Mouse (Mus musculus): ENCODE measurements at regions not wholly inside any gene's neighbourhood (a gene's known extent, or its start where the extent isn't known, plus 50 kb on each side); places are given as distances from the start of the nearest gene placed in this dataset.
"Not testable (repeated sequence)": the region's sequence is repeated elsewhere in the genome, so short reads cannot be mapped to it uniquely, and the experiment has no call there.

DNA sequence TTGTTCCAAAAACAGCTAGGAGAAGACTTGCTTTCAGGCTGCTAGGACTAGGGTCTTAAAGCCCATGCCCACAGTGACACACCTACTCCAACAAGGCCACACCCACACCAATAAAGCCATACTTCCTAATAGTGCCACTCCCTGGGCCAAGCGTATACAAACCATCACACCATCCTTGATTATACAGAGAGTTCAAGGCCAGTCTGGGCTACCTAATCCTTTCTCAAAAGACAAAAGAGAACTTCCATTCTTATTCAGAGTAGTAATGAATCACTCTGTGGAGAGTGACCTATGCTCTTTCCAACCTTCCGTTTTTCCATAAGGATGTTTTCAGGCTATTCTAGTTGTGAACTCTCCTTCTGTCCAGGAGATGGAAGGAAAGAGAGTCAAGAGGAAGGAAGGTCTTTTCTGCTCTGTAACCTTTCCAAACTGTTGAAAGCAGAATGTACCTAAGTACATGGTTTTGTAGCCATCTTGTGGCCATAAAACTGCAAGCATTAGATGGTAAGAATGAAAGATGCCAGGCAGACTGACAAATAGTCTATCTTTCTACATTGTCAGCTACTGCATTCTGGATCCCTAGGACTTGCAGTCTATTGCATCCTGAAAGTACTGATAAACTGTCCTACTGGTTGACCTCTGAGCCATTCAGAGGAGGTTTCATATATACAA lies 145.8 kb upstream of the Mon1b start:
- no peak for DNase-seq (ENCODE audit: low spot score in 2 of 2)

DNA sequence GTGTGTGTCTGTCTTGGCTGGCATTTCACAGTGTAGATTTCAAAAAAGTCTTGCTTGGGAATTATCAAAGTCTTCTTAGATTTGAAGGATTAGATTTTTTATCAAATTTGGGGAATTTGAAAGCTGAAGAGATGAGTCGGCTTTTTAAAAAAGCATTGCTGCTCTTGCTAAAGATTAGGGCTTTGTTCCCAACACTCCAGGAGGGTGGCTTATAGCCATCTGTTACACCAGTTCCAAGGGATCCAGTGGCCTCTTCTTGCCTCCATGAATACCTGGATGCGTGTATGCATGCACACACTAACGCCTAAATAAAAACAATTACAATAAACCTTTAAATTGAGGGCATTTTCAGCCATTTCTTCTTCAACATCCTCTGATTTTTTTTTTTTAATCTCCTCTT lies 144.5 kb upstream of the Mon1b start:
- no peak for DNase-seq (ENCODE audit: low spot score in 2 of 2)

DNA sequence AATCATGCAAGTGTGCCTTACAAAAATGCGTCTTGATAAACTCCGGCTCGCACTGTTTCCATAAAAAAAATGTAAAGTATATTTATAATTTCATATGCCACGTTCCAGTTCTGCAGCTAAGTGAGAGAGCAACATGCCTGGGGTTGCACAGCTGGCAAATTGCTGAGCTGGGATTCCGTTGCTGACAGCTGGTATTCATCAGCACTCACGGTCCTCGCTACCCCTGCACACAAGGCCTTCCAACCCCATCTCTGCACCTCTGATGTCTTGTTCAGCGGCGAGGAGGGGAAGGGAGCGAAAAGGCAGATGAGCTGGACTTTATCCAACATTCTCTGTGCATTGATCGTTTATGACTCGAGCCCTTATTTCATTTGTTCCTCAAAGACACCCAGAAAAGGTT lies 138.5 kb upstream of the Mon1b start:
- DNase-seq (ENCODE audit: low spot score in 2 of 2) = no peak

DNA sequence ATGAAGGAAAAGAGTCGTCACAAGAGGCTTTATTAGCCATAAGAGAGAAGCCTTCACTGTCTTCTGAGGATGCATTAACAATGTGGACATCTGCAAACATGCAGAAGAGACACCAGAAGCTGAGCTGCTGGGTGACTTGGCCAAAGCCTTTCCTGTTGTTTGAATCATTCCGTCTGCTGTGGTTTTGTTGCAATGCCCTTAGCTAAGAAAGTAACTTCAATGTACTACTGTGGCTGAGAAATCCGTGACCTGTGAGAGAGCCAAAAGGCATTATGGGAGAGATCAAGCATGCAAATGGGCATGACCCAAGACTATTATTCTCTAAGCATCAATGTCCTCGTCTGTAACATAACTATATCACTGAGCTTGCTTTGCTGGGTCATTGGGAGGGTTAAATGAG lies 132.7 kb upstream of the Mon1b start:
- DNase-seq (ENCODE audit: low spot score in 2 of 2) = no peak

DNA sequence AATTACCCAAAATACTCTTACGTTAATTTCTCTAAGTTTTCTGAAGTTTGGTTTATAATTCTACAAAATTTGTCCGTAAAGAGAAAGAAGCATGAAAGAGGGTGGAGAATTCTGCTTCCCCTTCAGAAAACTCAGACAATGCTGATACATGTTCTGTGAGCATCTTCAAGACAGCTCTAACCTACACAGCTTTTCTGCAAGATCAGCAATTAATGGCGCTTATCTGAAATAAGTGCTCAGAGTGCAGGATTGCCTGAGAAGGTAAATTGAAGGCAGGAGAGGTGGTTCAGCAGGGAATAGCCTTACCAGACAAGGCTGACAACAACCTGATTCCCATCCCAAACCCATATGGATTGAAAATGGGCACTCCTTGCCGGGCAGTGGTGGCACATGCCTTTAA lies 122.5 kb upstream of the Mon1b start:
- DNase-seq (ENCODE audit: low spot score in 2 of 2) = no peak

DNA sequence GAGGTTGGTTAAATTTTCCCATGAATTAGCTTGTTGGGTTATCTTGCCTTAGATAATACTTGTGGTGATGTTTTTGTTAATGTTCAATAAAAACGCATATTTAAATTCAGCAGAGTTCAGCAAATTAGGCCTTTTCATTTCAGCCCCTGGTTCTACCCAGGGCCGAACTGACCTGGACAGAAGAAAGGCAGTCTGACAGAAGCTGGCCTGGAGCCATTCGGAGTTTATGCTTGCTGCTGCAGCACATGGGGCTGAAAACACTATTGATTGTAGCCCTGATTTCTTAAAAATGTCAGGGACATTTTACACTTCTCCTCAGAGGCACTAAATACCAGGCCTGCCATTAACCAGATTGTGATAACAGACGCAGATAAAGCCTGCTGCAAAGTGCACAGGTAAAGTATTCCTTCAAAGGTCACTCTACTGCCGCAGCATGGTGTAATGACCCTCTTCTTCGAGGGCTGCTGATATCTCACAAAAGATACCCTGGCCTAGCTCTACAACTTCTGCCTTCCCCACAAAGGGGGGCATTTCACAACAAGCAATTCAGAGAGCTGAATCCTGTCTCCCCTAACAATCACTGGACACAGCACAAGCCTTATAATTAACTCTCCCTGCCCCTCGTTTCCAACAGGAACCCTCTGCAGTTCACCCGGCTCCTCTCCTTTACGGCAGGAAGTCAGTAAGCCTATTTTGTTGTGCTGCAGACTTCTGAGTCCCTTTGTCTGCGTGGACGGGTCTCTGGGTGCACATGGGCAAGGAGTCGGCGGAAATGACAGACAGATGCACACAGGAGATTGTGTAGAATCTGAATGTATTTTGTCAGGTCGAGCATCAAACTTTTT lies 121.3 kb upstream of the Mon1b start:
- no peak for DNase-seq (ENCODE audit: low spot score in 2 of 2)

DNA sequence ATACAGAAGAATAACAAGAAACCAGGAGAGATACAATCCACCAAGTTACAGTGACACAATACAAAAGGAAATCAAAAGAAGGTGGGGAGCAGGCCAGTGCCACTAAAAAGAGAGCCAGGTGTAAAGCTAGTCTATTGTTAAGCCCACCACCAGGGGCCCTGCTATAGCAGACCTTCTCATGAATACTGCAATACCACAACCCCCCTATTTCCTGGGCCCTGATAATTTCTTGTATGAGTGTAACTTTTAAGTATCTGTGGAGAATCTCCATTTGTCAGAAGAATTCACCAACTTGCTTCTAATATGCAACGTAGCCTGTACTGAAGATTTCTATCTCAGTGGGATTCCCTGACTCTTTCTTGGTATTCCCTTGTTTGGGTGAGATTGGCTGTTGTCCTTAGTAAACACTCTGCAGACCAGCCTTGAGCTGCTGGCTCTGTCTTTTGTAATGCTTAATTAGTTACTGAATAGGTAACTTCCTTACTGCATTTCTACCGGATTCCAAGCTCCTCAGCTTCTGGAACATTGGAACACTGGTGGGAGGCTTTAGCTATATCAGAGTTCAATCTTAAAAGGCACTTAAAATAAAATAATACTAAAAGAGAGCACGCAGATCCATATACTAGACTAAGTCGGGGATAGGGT lies 120.5 kb upstream of the Mon1b start:
- DNase-seq (ENCODE audit: low spot score in 2 of 2) = not testable (repeated sequence)

DNA sequence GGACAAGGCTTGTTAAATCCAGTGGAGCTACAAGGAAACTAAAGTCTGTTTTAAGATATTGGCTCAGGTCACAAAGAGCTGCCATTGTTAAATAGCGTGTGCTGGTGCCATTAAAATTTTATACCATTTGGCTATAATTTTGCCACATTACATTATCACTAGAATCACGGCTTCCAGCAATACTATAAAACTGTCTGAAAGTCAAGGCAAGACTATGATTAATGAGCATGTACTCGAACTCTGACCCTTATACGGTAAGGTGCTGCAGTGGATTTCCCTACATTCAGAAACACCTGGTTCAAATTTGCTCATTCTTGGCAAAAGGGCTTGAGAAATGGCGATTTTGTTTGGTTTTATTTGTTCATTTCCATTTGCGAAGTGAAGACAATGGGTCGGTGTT lies 119.2 kb upstream of the Mon1b start:
- DNase-seq (ENCODE audit: low spot score in 2 of 2) = no peak

DNA sequence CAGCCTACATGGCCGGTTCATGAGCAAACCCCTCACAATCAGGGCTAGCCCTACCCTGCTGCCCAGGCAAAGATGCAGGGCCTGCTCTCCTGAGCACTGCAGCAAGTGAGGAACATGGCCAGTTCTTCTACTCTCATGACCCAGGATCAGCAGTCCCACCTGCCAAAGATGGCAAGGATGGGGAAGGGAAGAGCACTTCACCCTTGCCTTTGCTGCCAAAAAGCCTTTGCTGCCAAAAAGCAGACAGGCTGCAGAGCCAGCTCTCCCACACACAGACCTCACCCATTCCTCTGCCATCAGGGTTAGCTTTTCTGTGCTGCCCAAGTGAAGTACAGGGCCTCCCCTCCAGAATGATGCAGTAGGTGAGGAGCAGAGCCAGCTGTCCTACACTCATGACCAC lies 117.5 kb upstream of the Mon1b start:
- no peak for DNase-seq (ENCODE audit: low spot score in 2 of 2)

DNA sequence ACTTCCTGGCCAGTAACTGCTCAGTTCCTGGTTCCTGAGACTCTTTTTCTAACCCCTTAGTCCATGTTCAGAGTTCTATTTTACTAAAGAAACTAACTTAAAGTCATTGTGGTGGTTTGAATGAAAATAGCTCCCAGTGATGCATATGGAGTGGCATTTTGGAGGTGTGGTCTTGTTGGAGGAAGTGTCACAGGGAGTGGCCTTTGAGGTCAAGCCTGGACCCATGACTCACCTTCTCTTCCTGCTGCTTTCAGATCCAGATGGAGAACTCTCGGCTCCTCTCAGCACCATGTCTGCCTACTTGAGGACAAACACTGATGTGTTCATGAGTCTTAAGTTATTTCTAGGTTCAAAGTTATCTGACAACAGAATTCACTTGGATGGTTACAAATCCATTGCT lies 111.8 kb upstream of the Mon1b start:
- DNase-seq (ENCODE audit: low spot score in 2 of 2) = no peak

DNA sequence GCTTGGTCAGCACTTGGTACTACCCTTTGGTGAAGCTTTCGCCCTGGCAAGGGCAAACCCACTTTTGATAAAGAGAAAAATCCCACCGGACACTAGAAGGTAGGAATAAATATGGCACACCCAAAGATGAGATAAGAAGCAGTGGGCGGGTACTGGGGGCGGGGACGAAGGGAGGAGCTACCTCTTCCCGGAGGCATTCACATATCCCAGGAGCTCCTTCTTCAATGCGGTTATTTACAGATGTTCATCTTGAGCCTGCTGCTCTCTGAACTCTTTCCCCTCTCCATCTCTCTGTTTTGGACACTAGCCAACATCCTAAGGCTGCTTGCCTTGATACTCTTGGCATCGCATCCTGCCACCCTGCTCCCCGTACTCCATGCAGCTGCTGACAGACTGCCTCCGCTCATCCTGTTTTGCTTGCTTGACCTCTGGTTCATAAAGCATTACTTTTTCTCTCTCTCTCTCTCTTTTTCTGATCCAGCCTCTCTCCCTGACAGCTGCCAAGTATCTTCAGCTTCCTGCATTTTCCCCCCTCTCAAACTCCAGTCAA lies 104.2 kb upstream of the Mon1b start:
- no peak for DNase-seq (ENCODE audit: low spot score in 2 of 2)

DNA sequence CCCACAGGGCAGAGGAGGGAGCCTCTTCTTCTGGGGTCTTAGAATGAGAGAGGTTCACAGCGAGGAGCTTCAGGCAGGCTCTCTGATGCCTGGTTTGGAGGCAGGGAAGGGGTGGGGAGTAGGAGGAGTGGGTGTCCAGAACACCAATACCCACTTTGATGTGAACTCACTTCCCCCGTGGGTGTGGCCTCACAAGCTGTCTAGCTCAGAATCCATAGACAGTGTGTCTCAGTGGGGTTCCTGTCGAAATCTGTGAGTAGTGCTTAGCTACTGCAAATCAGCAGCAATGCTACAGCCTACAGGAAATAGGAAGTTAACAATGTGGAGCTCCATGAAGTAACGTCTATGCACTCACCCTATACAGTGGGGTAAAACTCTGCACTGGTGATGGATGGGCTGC lies 102.5 kb upstream of the Mon1b start:
- DNase-seq (ENCODE audit: low spot score in 2 of 2) = no peak

DNA sequence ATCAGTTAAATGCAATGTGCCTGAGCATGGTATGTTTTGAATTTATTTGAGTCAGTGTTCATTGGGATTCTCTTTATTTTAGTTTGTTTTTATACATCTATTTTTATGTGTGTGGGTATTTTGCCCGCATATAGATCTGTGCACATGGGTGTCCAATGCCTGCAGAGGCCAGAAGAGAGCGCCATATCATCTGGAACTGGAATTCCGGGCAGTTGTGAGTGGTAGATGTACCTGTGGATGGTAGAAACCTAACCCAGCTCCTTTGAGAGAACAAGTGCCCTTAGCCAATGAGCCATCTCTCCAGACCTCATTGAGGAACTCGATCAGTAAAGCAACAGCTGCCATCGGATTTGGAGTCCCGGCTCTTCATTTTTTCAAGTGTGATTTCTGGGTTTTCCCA lies 94.0 kb upstream of the Mon1b start:
- DNase-seq (ENCODE audit: low spot score in 2 of 2) = no peak

DNA sequence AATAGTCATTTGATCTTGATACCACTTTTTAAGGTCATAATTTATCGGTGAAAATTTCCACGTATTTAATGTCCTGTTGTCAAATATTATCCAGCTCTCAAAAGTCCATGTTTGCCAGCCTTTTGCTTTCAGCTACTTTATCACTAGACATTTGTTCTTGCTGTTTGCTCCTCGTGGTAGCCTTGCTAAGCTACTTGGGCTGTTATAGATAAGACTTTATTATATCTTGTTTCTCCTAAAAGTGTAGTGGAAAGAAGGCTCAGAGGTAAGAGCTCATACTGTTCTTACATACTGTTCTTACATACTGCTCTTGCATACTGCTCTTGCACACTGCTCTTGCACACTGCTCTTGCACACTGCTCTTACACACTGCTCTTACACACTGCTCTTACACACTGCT lies 93.3 kb upstream of the Mon1b start:
- no peak for DNase-seq (ENCODE audit: low spot score in 2 of 2)

DNA sequence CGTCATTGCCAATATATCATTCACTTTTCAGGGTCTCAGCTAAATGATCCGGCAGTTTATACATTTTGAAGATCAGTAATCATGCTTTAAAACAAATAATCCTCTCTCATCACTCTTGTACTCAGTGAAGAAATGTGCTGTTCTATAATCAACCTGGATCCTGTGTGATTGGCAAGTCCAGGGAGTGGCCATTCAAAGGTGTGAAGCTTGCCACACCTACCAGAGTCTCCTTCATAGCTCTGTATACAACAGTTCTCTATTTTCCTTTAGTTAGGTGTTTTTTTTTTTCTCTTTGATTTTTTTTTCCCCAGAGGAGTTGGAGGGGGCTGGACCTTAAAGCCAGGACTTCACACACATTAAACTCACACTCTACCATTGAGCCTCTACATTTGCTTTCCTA lies 92.7 kb upstream of the Mon1b start:
- no peak for DNase-seq (ENCODE audit: low spot score in 2 of 2)

DNA sequence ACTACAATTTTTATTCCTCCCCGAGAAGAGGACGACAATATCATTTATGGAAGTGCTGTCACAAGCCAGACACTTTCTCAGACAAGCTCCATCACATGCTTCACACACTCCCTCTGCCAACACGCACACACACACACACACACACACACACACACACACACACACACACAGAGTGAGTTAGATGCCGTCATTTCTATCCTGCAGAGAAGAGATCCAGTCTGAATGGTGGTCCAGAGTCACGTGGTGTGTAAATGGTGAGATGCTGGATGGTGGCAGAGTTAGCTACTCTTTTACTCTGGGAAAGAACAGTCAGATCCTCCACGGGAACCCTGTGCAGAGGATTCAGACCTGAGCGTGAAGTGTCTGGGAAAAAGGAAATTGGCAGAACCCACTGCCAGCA lies 86.2 kb upstream of the Mon1b start:
- DNase-seq (ENCODE audit: low spot score in 2 of 2) = no peak

DNA sequence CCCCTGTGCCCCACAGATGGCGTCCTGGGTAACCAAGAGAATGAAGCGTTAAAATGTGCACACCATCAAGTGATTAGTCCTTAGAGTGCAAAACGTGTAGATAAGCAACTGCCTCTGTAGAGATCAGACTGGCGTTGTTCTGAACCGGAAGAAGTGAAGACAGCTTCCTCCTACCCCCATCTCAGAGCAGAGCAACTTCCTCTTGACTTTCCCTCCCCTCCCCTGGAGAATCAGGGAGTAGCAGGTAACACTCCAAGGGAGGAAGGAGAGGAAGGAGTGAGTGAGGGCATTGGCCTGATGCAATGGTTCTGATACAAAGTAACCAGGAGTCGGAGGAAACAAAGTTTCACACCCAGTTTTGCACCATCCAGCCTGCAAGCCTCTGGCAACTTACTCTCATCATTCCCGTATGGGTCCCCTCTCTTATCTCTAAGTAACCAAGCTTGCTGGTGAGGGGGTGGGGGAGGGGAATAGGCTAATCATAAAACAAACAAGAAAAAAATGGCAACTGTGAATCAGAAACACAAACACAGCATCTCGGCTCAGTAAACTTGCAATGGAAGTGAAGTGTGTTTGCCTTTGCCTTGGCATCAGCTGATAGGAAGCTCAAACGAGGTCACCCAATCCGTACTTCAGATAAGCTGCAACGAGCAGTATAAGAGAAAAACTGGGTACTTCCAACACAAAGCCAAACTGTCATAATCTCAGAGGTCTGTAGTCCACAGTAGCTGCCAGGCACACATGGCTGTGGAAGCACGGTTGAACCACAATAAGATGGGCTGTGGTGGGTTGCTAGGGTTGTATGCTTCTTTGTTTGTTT lies 83.7 kb upstream of the Mon1b start:
- no peak for DNase-seq (ENCODE audit: low spot score in 2 of 2)

DNA sequence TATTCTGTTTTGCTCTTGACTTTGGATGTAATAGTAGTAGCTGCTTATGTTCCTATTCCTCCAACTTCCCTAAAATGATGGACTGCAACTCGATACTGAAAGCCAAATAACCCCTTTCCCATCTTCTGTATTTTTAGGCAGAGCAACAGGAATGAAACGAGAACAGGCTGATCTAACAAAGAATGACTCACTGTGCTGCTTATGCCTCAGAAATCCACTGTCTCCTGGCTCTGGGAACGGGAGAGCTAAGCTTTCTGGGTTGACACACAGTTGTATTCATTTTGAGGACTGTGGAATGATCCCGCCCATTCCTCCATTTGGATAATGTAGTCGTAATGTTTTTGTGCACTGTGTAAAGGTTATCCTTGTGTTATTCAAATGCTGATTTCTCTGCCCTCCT lies 82.6 kb upstream of the Mon1b start:
- DNase-seq (ENCODE audit: low spot score in 2 of 2) = no peak

DNA sequence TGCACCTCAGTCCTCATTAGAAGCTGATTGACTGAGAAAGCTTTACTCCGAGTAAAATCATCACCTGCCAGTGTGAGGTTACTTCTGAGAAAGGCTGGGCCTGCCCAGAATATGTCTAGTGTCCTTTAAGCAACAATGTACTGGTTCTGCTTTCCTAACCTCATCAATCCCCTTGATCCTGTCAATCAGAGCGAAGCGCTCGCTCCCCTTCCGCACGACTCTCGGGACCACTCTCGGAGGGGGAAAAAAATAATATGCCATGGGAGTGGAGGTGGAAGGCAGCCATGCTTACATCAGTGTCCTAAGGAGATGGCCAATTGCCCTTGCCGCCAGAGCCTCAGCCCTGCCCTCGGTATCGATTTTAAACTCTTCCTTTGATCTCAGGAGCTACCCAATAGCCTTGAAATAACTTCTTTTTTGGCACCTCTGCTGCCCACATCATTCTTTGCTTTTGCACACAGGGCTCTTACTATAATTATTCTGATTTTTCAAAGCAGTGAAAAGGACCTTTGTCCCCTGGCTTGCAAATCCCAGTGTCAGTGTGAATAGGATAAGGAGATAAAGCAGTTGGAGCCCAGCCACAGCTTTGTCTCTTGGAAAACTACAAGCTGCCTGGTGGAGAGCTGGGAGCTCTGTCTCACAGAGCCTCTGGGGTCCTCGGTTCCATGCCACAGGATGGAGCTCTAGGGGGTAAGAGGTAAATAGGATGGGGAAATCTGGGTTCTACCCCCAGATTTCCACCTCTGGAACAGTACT lies 80.5 kb upstream of the Mon1b start:
- DNase-seq (ENCODE audit: low spot score in 2 of 2) = no peak

DNA sequence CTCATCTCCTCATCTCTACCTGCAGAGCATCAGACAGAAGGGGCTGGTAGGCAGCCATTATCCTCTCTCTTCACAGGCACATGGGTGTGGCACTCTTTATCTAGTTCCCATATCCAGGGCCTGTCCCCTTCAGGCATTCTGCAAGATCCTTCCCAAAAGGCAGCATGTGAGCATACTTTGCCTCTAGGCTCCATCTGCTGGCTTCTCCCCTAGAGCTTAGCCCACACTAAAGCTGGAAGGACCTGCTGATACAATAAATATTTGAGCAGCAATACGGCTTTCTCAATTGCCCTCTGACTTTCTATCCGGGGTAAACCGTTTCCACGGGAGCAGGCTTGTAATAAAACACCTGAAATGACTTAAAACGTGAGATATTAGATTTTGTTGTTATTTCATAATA lies 78.4 kb upstream of the Mon1b start:
- DNase-seq (ENCODE audit: low spot score in 2 of 2) = no peak

DNA sequence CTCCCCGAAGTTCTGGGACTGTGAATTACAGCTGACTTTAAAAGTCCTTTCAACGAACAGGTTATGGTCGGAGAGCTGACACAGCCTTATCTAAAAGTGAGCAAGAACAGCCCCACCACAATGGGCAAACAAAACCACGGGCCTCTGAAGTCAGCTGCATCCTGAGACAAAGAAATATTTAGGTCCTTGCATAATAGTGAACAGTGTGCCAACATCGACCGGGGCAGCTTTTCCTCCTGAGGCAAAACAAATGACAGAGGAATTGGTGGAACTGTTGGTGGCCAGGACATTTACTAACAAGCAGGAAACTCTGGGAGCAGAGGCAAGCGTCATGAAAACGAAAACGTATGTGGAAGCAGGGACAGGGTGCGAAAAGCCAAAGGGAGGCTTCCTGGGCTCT lies 54.3 kb upstream of the Mon1b start:
- no peak for DNase-seq (ENCODE audit: low spot score in 2 of 2)
